Mouse (Mus musculus) cerebellum, adult 2 months (tissue): Measurements from ENCODE around the gene Depdc5. TPM values are rescaled to one million over a fixed set of nuclear protein-coding genes. Genes with fewer than 3 reads are reported as not detected.
"Not testable (repeated sequence)": the region's sequence is repeated elsewhere in the genome, so short reads cannot be mapped to it uniquely, and the experiment has no call there.

Experiments used
- DNase-seq, 2 experiments: peaks; one replicate each; pipeline ENCODE4 v3.0.0; 2021
- H3K27ac ChIP-seq: fragments of 200-500 bp; 2 replicates; pipeline ENCODE4 v1.5.1; 2012; ENCODE audit warnings: low read length, control low read depth, inconsistent platforms; ENCODE audit not compliant: insufficient read depth
- H3K27me3 ChIP-seq: fragments of 200-500 bp; 2 replicates; pipeline ENCODE4 v1.6.1; 2012; ENCODE audit warnings: inconsistent platforms, mild to moderate bottlenecking, low read length, moderate library complexity; ENCODE audit not compliant: control insufficient read depth, insufficient read depth
- H3K4me1 ChIP-seq: fragments of 200-500 bp; 2 replicates; pipeline ENCODE4 v1.6.1; 2011; ENCODE audit warnings: low read length; ENCODE audit not compliant: control insufficient read depth, insufficient read depth
- H3K4me3 ChIP-seq: fragments of 200-500 bp; replicated peaks from 2 replicates; pipeline ENCODE3; 2011; ENCODE audit warnings: mild to moderate bottlenecking, low read depth, low read length, control low read depth; ENCODE audit not compliant: insufficient read depth
- CTCF ChIP-seq: fragments of 200-500 bp; IDR thresholded peaks from 2 replicates; pipeline ENCODE4 v1.5.1; 2011; ENCODE audit warnings: low read depth, mild to moderate bottlenecking, control low read depth, low read length, moderate library complexity, borderline replicate concordance; ENCODE audit not compliant: insufficient read depth
- POLR2A ChIP-seq: fragments of 200-500 bp; IDR thresholded peaks from 2 replicates; pipeline ENCODE4 v1.6.1; 2011; ENCODE audit warnings: low read length, control low read depth, borderline replicate concordance; ENCODE audit not compliant: insufficient read depth
- whole genome bisulfite sequencing: fragments of 180-500 bp; shearing (Covaris S2); methylation state at CpG from one replicate; pipeline ENCODE4 v1.1.7; 2018; 5-methylcytosine and 5-hydroxymethylcytosine counted together
- polyA plus RNA-seq: library from polyadenylated mRNA; depleted of rRNA; stranded (reverse); fragments of >200 nt; gene quantifications from 2 replicates; pipeline ENCODE4 v1.2.3, GENCODE M21; 2012

Gene Depdc5
- polyA plus RNA-seq, 1 experiment, result 45.8 TPM

- Histone ChIP-seq H3K27me3 (no peaks in the 10 kb centered on the region), H3K4me1 (peaks cover 3% of the 10 kb centered on the region), H3K27ac (no peak overlapping the region), H3K4me3 (no peak overlapping the region)
- 96% methylated on average over 2 of the region's 2 CpGs for WGBS
- TF ChIP-seq POLR2A (no peak), CTCF (no peak)
- DNase-seq, result no peak
Observed at GRCm38 (mm10) chr5:32840029-32840428, 23.5 kb upstream of the Depdc5 start.

- H3K27ac ChIP-seq, result no peak overlapping the region
- H3K4me1 ChIP-seq, result peaks cover 5% of the 10 kb centered on the region; the same call in 1 of the 2 replicates
- no peaks in the 10 kb centered on the region for H3K27me3 ChIP-seq
- 92% methylated on average over 3 of the region's 3 CpGs for WGBS
- DNase-seq, result no peak
- TF ChIP-seq POLR2A (no peak), CTCF (no peak)
- H3K4me3 ChIP-seq, result no peak overlapping the region
Observed at GRCm38 (mm10) chr5:32849178-32849577, 14.3 kb upstream of the Depdc5 start.

GRCm38 (mm10) chr5:32849580-32849979, 13.9 kb upstream of the Depdc5 start:
- H3K27ac ChIP-seq, DNase-seq, H3K4me3 ChIP-seq, H3K4me1 ChIP-seq, H3K27me3 ChIP-seq: not testable (repeated sequence)
- WGBS, result 96% methylated on average over 3 of the region's 3 CpGs

GRCm38 (mm10) chr5:32852026-32852425, 11.5 kb upstream of the Depdc5 start:
- H3K27ac ChIP-seq, result no peak overlapping the region
- whole genome bisulfite sequencing, result 48% methylated on average over 6 of the region's 6 CpGs
- no peak for DNase-seq
- H3K4me1 ChIP-seq, result peaks cover 5% of the 10 kb centered on the region; the same call in 1 of the 2 replicates
- no peaks in the 10 kb centered on the region for H3K27me3 ChIP-seq
- TF ChIP-seq POLR2A, result no peak
- no peak for TF ChIP-seq CTCF
- no peak overlapping the region for H3K4me3 ChIP-seq

- TF ChIP-seq POLR2A, result peak; percentile 77
- no peak for TF ChIP-seq CTCF
- Histone ChIP-seq H3K27ac (peak within 1 kb of the TSS; percentile 79), H3K4me3 (peak within 1 kb of the TSS; percentile 78), H3K4me1 (peaks cover 5% of the 10 kb centered on the region; the same call in 1 of the 2 replicates), H3K27me3 (no peaks in the 10 kb centered on the region)
- WGBS, result 1% methylated on average over 51 of the region's 51 CpGs
- DNase-seq, result peak; percentile 98 to 100
Observed at GRCm38 (mm10) chr5:32853731-32854507, 9.6 kb upstream of the Depdc5 start, which contains the start of gene Prr14l. TSS of gene Prr14l (minus strand) at chr5:32854256.

GRCm38 (mm10) chr5:32854818-32855217, 8.7 kb upstream of the Depdc5 start:
- TF ChIP-seq POLR2A, result no peak
- no peak for TF ChIP-seq CTCF
- H3K27me3 ChIP-seq, result no peaks in the 10 kb centered on the region
- no peak for DNase-seq
- H3K4me3 ChIP-seq, result no peak overlapping the region
- no peak overlapping the region for H3K27ac ChIP-seq
- H3K4me1 ChIP-seq, result peaks cover 5% of the 10 kb centered on the region; the same call in 1 of the 2 replicates
- 95% methylated on average over 4 of the region's 4 CpGs for WGBS

GRCm38 (mm10) chr5:32855274-32855673, 8.2 kb upstream of the Depdc5 start:
- not testable (repeated sequence) for H3K4me3 ChIP-seq, H3K27ac ChIP-seq, DNase-seq, H3K4me1 ChIP-seq, H3K27me3 ChIP-seq
- 90% methylated on average over 3 of the region's 3 CpGs for WGBS

- no peak overlapping the region for H3K27ac ChIP-seq
- 3% methylated on average over 6 of the region's 6 CpGs for WGBS
Observed at GRCm38 (mm10) chr5:32857781-32858220, 5.7 kb upstream of the Depdc5 start.

More at GRCm38 (mm10) chr5:32857781-32858220, 5.7 kb upstream of the Depdc5 start:
- peak overlapping the region; percentile 74 for H3K4me3 ChIP-seq
- no peaks in the 10 kb centered on the region for H3K4me1 ChIP-seq
- DNase-seq, result peak; percentile 67 to 73
- no peak; the same call in 1 of the 2 replicates for TF ChIP-seq CTCF
- peak; percentile 47; the same call in 1 of the 2 replicates for TF ChIP-seq POLR2A
- no peaks in the 10 kb centered on the region for H3K27me3 ChIP-seq
